Mouse (Mus musculus) lung, postnatal 0 days (tissue): ENCODE results near the gene Rbmxl2.

Experiments
- CTCF ChIP-seq: IDR thresholded peaks from 2 replicates; pipeline ENCODE4 v1.5.1; 2016; ENCODE audit warnings: antibody characterized with exemption, mild to moderate bottlenecking
- EP300 ChIP-seq: IDR thresholded peaks from 2 replicates; pipeline ENCODE4 v1.6.1; 2016; ENCODE audit warnings: antibody characterized with exemption, mild to moderate bottlenecking, control low read depth

- TF ChIP-seq EP300 (no peak), CTCF (no peak)
Observed at GRCm38 (mm10) chr7:107180406-107180805, 28.8 kb upstream of the Rbmxl2 start.
